Mouse (Mus musculus): ENCODE measurements around the gene Clec1a. TPM values are rescaled to one million over a fixed set of nuclear protein-coding genes. Genes with fewer than 3 reads are reported as not detected.

Clec1a gene
- polyA plus RNA-seq, 1 experiment from 2014 or later, result 3.3 TPM

GRCm38 (mm10) chr6:129393732-129394131, 58.1 kb downstream of the Clec1a start:
- H3K4me3 ChIP-seq (ENCODE audit: low read depth, low read length), result no peak overlapping the region
- H3K36me3 ChIP-seq (ENCODE audit: control insufficient read depth, insufficient read depth, low read length), result no peaks in the 10 kb centered on the region
- H3K4me1 ChIP-seq (ENCODE audit: control insufficient read depth, insufficient read depth, low read length), result no peaks in the 10 kb centered on the region
- H3K9me3 ChIP-seq (ENCODE audit: control insufficient read depth, low read depth, low read length), result no peaks in the 10 kb centered on the region
- no peak overlapping the region for H3K27ac ChIP-seq (ENCODE audit: low read length)
- H3K4me2 ChIP-seq (replicated peaks; ENCODE audit: low read depth, low read length), result no peak overlapping the region
- 66% methylated on average over 6 of the region's 6 CpGs for WGBS
- H3K27me3 ChIP-seq (ENCODE audit: control insufficient read depth, insufficient read depth, low read length), result no peaks in the 10 kb centered on the region
- H3K9ac ChIP-seq (replicated peaks; ENCODE audit: low read depth, low read length), result no peak overlapping the region
- ATAC-seq (ENCODE audit: insufficient number of reproducible peaks, insufficient read depth, low FRiP score, low read depth), result no peak

GRCm38 (mm10) chr6:129393087-129393720, 58.6 kb downstream of the Clec1a start:
- Histone ChIP-seq H3K36me3 (ENCODE audit: control insufficient read depth, insufficient read depth, low read length) (no peaks in the 10 kb centered on the region), H3K4me3 (ENCODE audit: low read depth, low read length) (no peak overlapping the region), H3K4me2 (replicated peaks; ENCODE audit: low read depth, low read length) (no peak overlapping the region), H3K27ac (ENCODE audit: low read length) (no peak overlapping the region), H3K9me3 (ENCODE audit: control insufficient read depth, low read depth, low read length) (no peaks in the 10 kb centered on the region), H3K9ac (replicated peaks; ENCODE audit: low read depth, low read length) (no peak overlapping the region), H3K27me3 (ENCODE audit: control insufficient read depth, insufficient read depth, low read length) (no peaks in the 10 kb centered on the region), H3K4me1 (ENCODE audit: control insufficient read depth, insufficient read depth, low read length) (no peaks in the 10 kb centered on the region)
- WGBS, result 29% methylated on average over 2 of the region's 2 CpGs
- ATAC-seq (ENCODE audit: insufficient number of reproducible peaks, insufficient read depth, low FRiP score, low read depth), result no peak

GRCm38 (mm10) chr6:129385774-129386173, 66.0 kb downstream of the Clec1a start, which contains the start of gene Clec12b:
Gene Clec12b, minus strand, starts transcription at chr6:129385874.
- Histone ChIP-seq H3K9me3 (ENCODE audit: control insufficient read depth, low read depth, low read length) (no peaks in the 10 kb centered on the region), H3K4me3 (ENCODE audit: low read depth, low read length) (no peak within 1 kb of the TSS), H3K27ac (ENCODE audit: low read length) (no peak within 1 kb of the TSS), H3K36me3 (ENCODE audit: control insufficient read depth, insufficient read depth, low read length) (no peaks in the 10 kb centered on the region), H3K4me2 (replicated peaks; ENCODE audit: low read depth, low read length) (no peak within 1 kb of the TSS), H3K27me3 (ENCODE audit: control insufficient read depth, insufficient read depth, low read length) (no peaks in the 10 kb centered on the region), H3K9ac (replicated peaks; ENCODE audit: low read depth, low read length) (no peak within 1 kb of the TSS), H3K4me1 (ENCODE audit: control insufficient read depth, insufficient read depth, low read length) (0 out of 2 replicates have a peak, but pooled peaks cover 3% of the 10 kb centered on the region)
- ATAC-seq (ENCODE audit: insufficient number of reproducible peaks, insufficient read depth, low FRiP score, low read depth), result no peak
- WGBS, result 73% methylated on average over 2 of the region's 2 CpGs

- H3K9ac ChIP-seq (replicated peaks; ENCODE audit: low read depth, low read length), result no peak overlapping the region
- no peaks in the 10 kb centered on the region for H3K27me3 ChIP-seq (ENCODE audit: control insufficient read depth, insufficient read depth, low read length)
- H3K9me3 ChIP-seq (ENCODE audit: control insufficient read depth, low read depth, low read length), result no peaks in the 10 kb centered on the region
- 0 out of 2 replicates have a peak, but pooled peaks cover 3% of the 10 kb centered on the region for H3K4me1 ChIP-seq (ENCODE audit: control insufficient read depth, insufficient read depth, low read length)
- no peak overlapping the region for H3K4me2 ChIP-seq (replicated peaks; ENCODE audit: low read depth, low read length)
- no peak overlapping the region for H3K27ac ChIP-seq (ENCODE audit: low read length)
- no peak overlapping the region for H3K4me3 ChIP-seq (ENCODE audit: low read depth, low read length)
- 76% methylated on average over 4 of the region's 4 CpGs for WGBS
- no peak for ATAC-seq (ENCODE audit: insufficient number of reproducible peaks, insufficient read depth, low FRiP score, low read depth)
- no peaks in the 10 kb centered on the region for H3K36me3 ChIP-seq (ENCODE audit: control insufficient read depth, insufficient read depth, low read length)
Observed at GRCm38 (mm10) chr6:129385000-129385399, 66.8 kb downstream of the Clec1a start.

GRCm38 (mm10) chr6:129383466-129383865, 68.3 kb downstream of the Clec1a start:
- WGBS, result 61% methylated on average over 3 of the region's 3 CpGs
- no peak for ATAC-seq (ENCODE audit: insufficient number of reproducible peaks, insufficient read depth, low FRiP score, low read depth)
- H3K4me1 ChIP-seq (ENCODE audit: control insufficient read depth, insufficient read depth, low read length), result 0 out of 2 replicates have a peak, but pooled peaks cover 3% of the 10 kb centered on the region

GRCm38 (mm10) chr6:129381736-129382135, 70.1 kb downstream of the Clec1a start:
- no peak for ATAC-seq (ENCODE audit: insufficient number of reproducible peaks, insufficient read depth, low FRiP score, low read depth)
- no peaks in the 10 kb centered on the region for H3K27me3 ChIP-seq (ENCODE audit: control insufficient read depth, insufficient read depth, low read length)
- H3K36me3 ChIP-seq (ENCODE audit: control insufficient read depth, insufficient read depth, low read length), result no peaks in the 10 kb centered on the region
- H3K9ac ChIP-seq (replicated peaks; ENCODE audit: low read depth, low read length), result no peak overlapping the region
- H3K4me1 ChIP-seq (ENCODE audit: control insufficient read depth, insufficient read depth, low read length), result 0 out of 2 replicates have a peak, but pooled peaks cover 3% of the 10 kb centered on the region
- no peaks in the 10 kb centered on the region for H3K9me3 ChIP-seq (ENCODE audit: control insufficient read depth, low read depth, low read length)
- H3K4me3 ChIP-seq (ENCODE audit: low read depth, low read length), result no peak overlapping the region
- no peak overlapping the region for H3K4me2 ChIP-seq (replicated peaks; ENCODE audit: low read depth, low read length)
- H3K27ac ChIP-seq (ENCODE audit: low read length), result no peak overlapping the region
- WGBS, result 53% methylated on average over 1 of the region's 1 CpGs

More at GRCm38 (mm10) chr6:129383466-129383865, 68.3 kb downstream of the Clec1a start:
- no peaks in the 10 kb centered on the region for H3K27me3 ChIP-seq (ENCODE audit: control insufficient read depth, insufficient read depth, low read length)
- H3K36me3 ChIP-seq (ENCODE audit: control insufficient read depth, insufficient read depth, low read length), result no peaks in the 10 kb centered on the region
- H3K4me2 ChIP-seq (replicated peaks; ENCODE audit: low read depth, low read length), result no peak overlapping the region
- no peak overlapping the region for H3K27ac ChIP-seq (ENCODE audit: low read length)
- no peak overlapping the region for H3K4me3 ChIP-seq (ENCODE audit: low read depth, low read length)
- no peaks in the 10 kb centered on the region for H3K9me3 ChIP-seq (ENCODE audit: control insufficient read depth, low read depth, low read length)
- no peak overlapping the region for H3K9ac ChIP-seq (replicated peaks; ENCODE audit: low read depth, low read length)

GRCm38 (mm10) chr6:129380454-129380853, 71.3 kb downstream of the Clec1a start:
- H3K36me3 ChIP-seq (ENCODE audit: control insufficient read depth, insufficient read depth, low read length), result no peaks in the 10 kb centered on the region
- H3K4me2 ChIP-seq (replicated peaks; ENCODE audit: low read depth, low read length), result no peak overlapping the region
- H3K4me1 ChIP-seq (ENCODE audit: control insufficient read depth, insufficient read depth, low read length), result 0 out of 2 replicates have a peak, but pooled peaks cover 3% of the 10 kb centered on the region
- no peaks in the 10 kb centered on the region for H3K9me3 ChIP-seq (ENCODE audit: control insufficient read depth, low read depth, low read length)
- no peak overlapping the region for H3K9ac ChIP-seq (replicated peaks; ENCODE audit: low read depth, low read length)
- no peak for ATAC-seq (ENCODE audit: insufficient number of reproducible peaks, insufficient read depth, low FRiP score, low read depth)
- no peak overlapping the region for H3K27ac ChIP-seq (ENCODE audit: low read length)
- no peak overlapping the region for H3K4me3 ChIP-seq (ENCODE audit: low read depth, low read length)
- no peaks in the 10 kb centered on the region for H3K27me3 ChIP-seq (ENCODE audit: control insufficient read depth, insufficient read depth, low read length)
- WGBS, result 71% methylated on average over 4 of the region's 4 CpGs

GRCm38 (mm10) chr6:129374937-129375471, 76.8 kb downstream of the Clec1a start:
- Histone ChIP-seq H3K27ac (ENCODE audit: low read length) (no peak overlapping the region), H3K4me2 (replicated peaks; ENCODE audit: low read depth, low read length) (no peak overlapping the region), H3K9me3 (ENCODE audit: control insufficient read depth, low read depth, low read length) (no peaks in the 10 kb centered on the region), H3K4me1 (ENCODE audit: control insufficient read depth, insufficient read depth, low read length) (no peaks in the 10 kb centered on the region), H3K27me3 (ENCODE audit: control insufficient read depth, insufficient read depth, low read length) (no peaks in the 10 kb centered on the region), H3K4me3 (ENCODE audit: low read depth, low read length) (no peak overlapping the region), H3K36me3 (ENCODE audit: control insufficient read depth, insufficient read depth, low read length) (no peaks in the 10 kb centered on the region), H3K9ac (replicated peaks; ENCODE audit: low read depth, low read length) (no peak overlapping the region)
- 64% methylated on average over 2 of the region's 2 CpGs for WGBS
- no peak for ATAC-seq (ENCODE audit: insufficient number of reproducible peaks, insufficient read depth, low FRiP score, low read depth)
